Mouse (Mus musculus): ENCODE measurements around the gene Slc38a10.

- TF ChIP-seq CTCF (IDR thresholded peaks at IDR 0.05; ENCODE audit: control insufficient read depth, insufficient read depth, insufficient replicate concordance, low read depth, low read length) (no peak), POLR2A (IDR thresholded peaks at IDR 0.05; ENCODE audit: control insufficient read depth, low read depth, low read length) (no peak)
These were observed 15.0 kb downstream of the Slc38a10 start for GRCm38 (mm10) chr11:120136195-120136594.
